Mouse (Mus musculus): ENCODE data around the gene Mrps7.

Mrps7 gene

DNA sequence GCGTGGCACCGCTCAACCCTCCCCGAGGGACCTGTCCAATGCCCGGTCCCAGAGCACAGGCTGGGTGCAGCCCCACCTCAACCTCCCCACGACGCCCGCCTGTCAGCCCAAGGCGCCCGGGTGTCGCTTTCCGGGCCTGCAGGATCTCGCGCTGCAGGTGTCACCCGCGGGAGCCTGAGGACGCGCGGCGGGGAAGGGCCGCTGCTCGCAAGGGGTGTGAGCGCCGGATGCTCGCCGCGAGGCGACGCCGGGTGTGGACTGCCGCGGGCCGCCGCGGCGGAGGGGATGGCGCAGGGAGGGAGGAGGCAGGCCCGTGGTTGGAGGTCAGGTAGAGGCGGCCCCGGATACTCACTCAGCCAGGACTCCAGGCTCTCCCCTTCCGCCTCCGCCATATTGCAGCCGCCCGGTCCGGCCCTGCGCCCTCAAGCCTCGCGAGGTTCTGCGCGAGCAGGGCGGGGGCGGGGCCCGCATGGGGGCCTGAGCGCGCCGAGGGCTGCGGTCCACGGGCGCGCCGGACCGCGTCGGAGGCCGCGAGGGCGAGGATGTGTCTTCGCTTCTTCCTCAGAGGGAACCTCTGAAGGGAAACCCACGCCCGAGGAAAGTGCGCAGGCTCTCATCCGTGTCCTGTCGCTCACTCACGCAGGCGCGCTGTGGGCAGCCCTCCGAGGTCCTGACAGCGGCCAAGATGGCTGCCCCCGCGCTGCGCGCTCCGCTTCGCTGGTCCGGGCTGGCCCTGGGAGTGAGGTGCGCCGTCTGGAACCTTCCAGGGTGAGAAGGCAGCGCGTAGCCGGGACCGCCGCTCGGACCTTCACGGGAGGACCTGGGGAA is at the start of gene Mrps7, which contains the start of gene Gga3:
Mrps7 (plus strand) TSS at position 450 of the 828 bp plus-strand sequence.
Gga3 (minus strand) TSS at position 576 of the 828 bp plus-strand sequence.
- peak; percentile 62 for DNase-seq (ENCODE audit: extremely low spot score, low read depth, low spot score)

DNA sequence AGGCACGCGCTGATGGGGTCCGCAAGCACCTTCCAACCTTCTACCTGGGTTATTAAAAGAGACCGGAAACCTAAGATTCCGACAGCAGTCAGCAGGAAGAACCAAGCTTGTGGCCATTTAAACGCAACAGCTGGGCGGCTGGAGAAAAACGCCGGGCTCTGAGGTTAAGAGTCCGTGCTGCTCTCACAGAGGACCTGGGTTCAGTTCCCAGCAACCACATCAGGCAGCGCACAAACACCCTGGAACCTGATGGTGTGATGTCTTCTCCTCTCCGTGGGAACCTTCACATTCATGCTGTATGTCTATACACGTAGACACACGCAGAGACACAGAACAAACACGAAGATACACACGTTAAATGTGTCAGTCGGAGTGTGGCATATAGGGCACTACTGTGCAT is 48.0 kb upstream of the Mrps7 start:
- no peak for DNase-seq (ENCODE audit: extremely low spot score, low read depth, low spot score)

DNA sequence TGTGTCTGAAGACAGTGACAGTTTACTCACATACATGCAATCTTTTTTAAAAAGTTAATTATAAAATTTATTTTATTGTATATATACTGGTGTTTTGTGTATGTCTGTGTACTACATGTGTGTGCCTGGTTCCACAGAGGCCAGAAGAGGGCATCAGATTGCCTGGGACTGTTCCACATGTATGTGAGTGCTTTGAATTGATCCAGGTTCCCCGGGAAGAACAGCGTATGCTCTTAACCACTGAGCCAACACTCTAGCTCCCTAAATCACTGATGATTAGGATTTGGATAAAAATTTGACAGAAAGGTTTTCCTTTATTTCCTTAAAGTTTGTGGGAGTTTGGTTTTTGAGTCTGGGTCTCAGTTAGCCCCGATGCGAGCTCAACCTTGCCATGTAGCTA is 40.3 kb upstream of the Mrps7 start:
- no peak for DNase-seq (ENCODE audit: extremely low spot score, low read depth, low spot score)

DNA sequence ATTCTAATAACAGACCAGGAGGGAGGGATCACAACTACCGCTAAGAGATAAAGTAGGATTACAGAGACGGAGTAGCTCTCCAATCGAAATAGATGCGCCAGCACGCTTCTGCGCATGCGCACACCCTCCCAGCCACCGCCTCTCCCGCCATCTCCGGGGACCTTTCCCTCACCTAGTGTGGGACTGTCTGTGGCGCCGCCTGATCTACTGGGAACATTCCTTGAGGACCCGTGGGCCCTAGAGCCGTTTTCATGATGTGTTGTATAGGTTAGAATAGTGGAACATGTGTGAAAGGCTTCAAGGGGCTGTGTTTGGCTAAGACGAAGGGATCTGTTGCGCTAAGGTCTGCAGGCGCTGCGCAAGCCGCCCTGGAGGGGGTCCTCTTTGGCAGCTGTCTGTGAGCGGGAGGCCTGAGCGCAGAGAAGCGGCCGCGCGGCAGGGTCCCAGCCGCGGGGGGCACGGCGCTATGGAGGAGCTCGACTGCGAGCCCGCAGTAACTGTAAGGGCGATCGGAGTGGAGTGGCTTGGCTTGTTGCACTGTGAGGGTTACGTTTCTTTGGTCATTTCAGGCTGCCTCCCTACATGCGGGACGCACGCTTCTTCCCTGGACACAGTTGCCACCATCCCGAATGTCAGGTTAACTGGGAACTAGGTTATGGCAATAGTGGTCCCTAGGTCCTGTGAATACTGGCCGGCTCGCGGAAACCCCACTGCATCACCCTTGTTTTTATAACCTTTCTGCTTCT is 39.5 kb upstream of the Mrps7 start, which contains the start of gene Nup85:
Nup85 (plus strand) TSS at position 371 of the 746 bp plus-strand sequence.
- DNase-seq (ENCODE audit: extremely low spot score, low read depth, low spot score), result peak; percentile 70

DNA sequence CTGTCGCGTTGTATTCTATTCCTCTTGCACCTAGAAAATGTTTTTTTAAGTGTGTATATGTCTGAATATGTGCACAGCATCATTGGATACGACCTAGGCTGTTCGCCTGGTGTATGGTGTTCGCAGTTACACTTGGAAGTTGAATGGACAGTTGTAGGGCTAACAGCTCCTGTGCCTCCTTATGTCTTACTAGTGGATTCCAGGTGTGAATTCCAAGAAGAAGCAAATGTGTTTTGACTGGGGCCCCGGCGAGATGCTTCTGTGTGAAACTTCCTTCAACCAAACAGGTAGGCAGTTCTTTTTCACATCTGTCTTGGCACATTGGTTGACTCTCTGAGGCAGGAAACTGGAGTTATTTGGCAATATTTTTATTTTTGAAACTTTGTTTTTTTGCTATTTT is 38.8 kb upstream of the Mrps7 start:
- no peak for DNase-seq (ENCODE audit: extremely low spot score, low read depth, low spot score)

DNA sequence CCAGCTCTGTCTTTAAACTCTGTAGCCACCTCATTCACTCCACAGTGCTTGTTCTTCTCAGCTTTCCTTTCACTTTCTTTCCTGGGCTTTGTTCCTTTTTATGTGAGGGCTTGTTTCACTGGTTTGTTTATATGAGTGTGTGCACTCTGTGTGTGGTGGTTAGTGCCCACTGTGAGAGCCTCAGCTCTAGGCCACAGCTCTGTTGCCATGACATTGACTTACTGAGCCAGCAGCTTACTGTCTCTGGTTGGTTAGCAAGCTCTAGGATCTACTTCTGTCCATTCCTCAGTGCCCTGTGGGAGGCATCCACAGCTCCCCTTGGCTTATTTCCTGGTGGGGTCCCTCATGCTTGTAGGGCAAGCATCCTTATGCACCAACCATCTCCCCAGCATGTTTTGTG is 24.6 kb upstream of the Mrps7 start:
- DNase-seq (ENCODE audit: extremely low spot score, low read depth, low spot score), result no peak

DNA sequence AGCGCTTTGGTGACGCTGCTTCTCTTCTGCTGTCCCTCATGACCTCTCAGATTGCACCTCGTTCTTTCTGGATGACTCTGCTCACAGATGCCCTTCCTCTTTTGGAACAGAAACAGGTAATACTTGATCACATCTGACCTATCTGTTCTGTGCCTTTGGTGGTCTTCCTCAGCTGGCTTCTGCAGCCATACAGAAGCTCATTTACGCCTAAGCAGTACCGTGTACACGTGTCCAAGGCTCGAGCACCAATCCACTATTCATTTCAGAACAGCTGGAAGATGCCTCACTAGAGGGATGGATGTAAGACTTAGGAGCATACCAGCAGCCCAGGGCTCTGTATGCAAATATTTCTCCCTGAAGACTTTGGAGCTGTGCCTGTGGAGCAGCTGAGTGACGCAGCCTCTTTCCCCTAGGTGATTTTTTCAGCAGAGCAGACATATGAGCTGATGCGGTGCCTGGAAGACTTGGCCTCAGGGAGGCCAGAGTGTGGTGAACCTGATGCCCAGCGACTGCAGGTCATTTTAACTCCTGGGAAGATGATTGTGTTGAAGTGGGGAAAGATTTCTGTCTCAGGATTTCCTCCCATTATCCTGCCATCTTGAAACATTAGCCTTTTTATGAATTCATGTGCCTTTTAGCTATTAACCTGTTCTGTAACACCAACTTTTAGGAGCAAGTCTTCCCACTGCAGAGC is 20.7 kb upstream of the Mrps7 start:
- DNase-seq (ENCODE audit: extremely low spot score, low read depth, low spot score), result no peak

DNA sequence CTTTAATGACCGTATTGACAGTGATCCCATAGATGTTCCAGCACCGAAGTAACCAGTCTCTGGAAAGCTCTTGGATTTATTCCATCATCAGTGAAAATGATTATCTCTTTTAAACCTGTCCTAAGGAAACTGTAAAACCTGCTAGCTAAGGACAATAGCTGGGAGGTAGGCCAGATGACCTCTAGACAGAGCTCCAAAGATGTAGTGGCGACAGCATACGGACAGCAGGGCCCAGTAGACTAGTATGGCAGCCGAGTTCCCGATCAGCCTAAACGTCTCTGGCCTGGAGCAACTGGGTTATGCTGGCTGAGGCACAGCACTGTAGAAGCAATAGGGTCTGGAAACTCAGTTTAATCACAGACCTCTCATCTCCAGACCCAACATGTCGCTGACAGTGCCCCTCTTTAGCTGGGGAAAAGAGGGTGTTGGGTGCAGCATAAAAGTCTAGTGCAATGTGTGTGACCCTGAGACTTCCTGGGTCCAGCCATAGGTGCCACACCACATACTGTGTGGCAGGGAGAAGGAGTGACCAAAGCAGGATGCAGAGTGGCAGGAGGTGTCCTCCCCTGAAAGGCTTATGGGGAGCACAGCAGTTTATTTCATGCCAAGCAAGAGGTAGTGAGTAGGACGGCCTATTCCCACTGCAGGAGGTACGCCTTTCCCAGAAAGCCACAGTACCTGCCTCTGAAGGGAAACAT is 19.2 kb upstream of the Mrps7 start:
- DNase-seq (ENCODE audit: extremely low spot score, low read depth, low spot score), result no peak

DNA sequence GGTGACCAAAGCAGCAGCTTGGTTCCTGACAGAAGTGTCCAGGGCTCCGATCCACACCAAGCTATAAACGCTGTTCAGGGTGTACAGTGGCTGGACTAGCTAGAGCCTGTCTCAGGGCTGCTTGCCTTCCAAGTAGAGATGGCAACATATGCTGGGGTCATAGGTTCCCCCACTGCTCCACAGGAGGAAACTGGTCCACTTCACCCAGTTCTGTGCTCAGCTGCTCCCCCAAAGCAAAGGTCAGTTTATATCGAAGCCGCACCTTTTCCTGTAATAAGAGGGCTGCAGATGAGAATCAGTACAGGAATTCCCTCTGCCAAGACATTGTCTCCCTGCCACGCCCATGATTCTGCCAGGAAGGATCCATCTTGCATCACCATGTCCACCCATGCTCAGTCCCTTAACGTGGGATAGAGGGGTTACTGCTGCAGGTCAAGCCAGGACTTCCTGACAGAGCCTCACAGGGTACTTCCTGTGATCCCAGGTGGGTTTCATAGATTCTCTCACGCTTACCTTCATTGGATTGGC is 18.1 kb upstream of the Mrps7 start:
- no peak for DNase-seq (ENCODE audit: extremely low spot score, low read depth, low spot score)

DNA sequence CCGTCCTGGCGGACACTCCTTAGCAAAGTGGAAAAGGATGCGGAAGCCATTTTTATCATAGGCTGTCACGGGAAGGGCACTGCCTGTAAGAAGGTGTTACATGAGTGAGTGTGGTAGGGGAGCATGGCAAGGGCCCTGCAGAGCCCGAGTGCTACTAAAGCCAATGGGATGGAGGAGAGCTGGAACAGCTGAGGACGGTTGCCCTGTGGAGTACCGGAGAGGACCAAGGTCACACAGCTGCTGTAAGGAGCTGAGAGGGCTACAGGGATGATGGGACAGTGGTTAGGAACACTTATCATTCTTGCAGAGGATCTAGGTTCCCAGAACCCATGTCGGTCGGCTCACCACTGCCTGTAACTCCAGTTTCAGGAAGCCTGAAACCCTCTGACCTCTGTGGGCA is 17.3 kb upstream of the Mrps7 start:
- DNase-seq (ENCODE audit: extremely low spot score, low read depth, low spot score), result no peak

DNA sequence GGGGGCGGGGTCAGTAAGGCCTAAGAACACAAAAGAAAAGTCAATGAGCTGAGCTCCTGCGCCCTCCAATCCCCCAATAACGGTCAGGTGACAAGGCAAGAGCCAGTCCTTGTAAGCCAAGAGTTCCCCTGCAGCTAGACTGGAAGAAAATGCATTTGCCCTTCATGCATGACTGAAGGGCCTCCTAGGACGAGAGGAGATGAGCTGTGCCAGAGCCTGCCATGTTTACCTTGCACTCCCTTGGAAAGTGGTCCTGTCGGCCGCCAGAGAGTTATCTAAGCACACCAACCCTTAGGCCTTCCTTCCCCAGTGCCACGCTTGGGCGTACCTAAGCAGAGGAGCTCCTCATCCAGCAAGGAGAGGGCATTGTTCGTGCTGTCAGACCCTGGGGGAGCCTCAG is 15.7 kb upstream of the Mrps7 start:
- DNase-seq (ENCODE audit: extremely low spot score, low read depth, low spot score), result no peak

DNA sequence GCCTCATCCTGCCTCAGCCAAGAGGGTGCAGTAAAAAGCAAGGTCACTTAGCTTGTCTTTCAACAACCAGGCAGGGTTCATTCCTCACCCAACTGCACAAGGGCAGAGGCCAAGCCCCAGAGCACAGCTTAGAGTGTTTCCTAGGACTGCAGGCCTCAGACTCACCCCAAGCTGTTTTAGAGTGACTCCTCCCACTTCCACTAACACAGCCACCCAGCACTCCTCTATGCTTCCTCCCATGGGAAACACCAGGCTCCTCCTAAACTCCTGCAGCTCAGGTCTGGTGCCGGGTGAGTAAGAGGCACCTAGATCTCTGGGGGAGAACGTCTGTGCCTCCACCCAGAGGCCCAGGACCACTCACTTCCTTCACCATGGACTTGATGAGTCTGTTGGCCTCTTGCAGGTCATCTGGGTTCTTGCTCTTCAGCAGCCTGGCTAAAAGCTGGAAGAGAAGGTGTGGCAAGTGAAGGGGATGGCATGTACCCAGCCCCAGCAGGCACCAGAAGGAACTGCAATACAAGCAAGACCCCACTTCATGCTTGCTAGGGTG is 13.1 kb upstream of the Mrps7 start:
- DNase-seq (ENCODE audit: extremely low spot score, low read depth, low spot score), result no peak

DNA sequence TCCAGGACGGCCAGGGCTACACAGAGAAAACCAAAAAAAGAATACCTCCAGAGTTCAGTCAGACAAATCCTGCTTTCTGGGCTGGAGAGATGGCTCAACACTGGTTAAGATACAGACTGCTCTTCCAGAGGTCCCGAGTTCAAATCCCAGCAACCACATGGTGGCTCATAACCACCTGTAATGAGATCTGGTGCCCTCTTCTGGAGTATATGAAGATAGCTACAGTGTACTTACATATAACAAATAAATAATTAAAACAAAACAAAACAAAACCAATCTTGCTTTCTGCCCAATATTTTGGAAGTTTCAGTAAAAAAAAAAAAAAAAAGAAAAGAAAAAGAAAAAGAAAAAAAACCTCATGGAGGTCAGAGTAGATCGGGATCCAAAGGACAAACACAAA is 8.5 kb upstream of the Mrps7 start:
- DNase-seq (ENCODE audit: extremely low spot score, low read depth, low spot score), result no peak

DNA sequence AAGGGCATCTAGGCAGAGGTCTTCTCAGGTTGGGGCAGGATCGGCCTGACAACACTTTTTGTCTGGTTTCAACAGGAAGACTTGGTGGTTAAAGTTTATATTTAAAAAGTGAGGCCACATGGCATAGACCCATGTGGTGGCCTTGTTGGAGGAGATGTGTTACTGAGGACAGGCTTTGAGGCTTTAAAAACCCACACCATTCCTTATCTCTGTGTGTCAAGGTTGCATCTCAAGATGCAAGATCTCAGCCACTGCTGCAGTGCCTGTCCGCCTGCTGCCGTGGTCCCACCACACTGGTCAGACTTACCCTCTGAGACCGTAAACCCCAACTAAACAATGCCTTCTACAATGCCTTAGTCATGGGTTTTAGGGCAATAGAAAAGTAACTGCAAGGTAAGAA is 5.4 kb upstream of the Mrps7 start:
- no peak for DNase-seq (ENCODE audit: extremely low spot score, low read depth, low spot score)

DNA sequence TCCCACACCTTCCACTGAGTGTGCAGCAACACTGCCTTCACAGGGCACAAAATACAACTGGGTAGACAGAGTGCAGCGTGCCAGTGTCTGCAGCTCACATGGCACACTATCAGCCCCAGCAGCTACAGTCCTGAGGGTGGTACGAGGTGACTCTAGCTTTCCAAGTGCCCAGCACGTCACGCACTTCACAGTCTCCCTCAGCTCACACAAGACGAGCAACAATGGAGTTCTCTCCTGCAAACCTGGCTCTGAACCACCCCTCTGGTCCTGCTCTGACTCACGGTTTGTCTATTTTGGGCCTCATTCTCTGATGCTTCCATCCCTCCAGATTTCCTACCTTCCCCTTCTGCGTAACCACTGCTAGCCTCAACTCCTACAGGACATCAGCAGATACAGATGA is 4.0 kb upstream of the Mrps7 start:
- no peak for DNase-seq (ENCODE audit: extremely low spot score, low read depth, low spot score)

DNA sequence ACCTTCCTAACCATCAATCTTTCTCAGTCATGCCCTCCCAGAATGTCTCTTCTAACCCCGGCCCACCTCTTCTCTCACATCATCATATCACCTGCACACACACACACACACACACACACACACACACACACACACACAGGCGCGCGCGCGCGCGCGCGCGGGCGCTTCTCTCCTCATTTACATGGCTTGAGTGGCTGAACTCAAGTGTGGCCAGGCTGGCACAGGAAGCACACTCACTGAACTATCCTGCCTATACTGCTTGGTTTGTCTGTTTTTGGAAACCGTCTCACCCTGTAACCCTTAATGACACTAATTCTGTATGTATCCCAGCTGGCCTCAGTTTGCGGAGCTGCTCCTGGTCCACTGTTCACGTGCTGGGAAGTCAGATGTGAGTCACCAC is 3.0 kb upstream of the Mrps7 start:
- no peak for DNase-seq (ENCODE audit: extremely low spot score, low read depth, low spot score)

DNA sequence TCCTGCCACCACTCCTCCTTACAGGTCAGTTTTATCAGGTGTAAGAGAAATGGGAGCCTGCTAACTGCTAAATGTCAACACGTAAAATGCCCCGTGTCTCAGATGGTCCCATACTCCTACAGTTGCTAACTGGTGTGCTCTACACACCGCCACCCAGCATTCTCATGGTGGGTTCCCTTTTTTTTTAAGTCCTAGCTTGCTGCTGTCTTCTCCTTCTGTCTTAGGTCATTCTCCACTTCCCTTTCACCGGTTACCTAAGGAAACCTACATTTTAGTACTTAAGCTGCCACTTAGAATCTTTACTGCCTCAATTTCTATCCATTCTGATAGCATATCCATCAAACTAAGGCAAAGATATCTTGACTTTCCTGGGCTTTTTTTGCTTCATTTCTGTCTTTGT is 2.6 kb upstream of the Mrps7 start:
- DNase-seq (ENCODE audit: extremely low spot score, low read depth, low spot score), result no peak

DNA sequence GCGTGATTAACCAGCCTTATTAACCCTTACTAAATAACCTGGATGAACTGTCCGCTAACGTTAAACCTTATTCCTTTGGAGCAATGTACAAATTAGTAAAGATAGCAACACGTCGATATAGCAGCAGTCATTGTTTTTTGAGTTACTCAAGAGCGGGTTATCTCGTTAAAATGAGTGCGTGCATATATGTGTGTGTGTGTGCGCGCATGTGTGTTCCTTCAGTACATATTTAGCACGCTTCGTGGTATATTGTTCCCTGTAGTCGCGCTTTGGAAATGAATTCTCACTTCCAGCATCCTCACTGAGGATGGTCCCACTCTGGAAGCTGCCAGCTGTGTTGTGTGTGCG is 623 bp upstream of the Mrps7 start:
- no peak for DNase-seq (ENCODE audit: extremely low spot score, low read depth, low spot score)

DNA sequence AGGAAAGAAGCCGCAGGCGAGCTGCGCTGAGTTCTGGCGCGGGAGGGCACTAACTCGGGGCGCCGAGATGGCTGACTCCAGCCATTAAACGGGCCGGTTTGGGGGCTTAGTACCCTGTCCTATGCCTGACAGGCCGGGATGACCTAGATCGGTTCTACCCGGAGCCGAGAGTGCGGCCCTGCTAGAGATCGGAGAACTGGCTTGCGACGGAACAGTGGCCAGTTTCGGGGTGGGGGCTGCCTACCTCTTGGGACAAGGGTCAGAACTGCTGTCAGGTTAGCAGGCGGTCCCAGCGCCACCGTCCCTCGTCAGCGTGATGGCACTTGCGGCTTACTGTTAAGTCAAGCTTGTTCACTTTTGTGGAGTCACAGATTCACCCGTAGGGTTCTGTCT is 575 bp downstream of the Mrps7 start:
- DNase-seq (ENCODE audit: extremely low spot score, low read depth, low spot score), result no peak

DNA sequence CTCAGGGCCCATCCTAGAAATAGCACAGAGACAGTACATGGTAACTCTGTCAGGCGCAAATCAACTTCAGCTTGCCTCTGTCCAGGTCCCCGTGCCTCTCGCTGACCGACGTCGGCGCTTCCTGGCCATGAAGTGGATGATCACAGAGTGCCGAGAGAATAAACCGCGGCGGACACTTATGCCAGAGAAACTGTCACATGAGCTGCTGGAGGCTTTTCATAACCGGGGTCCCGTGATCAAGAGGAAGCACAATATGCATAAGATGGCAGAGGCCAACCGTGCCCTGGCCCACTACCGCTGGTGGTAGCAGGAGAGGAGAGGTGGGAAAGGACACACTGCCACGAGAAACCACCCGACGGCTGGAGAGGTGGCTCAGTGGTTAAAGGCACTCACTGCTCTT is 3.0 kb downstream of the Mrps7 start:
- no peak for DNase-seq (ENCODE audit: extremely low spot score, low read depth, low spot score)
